Mouse (Mus musculus) kidney, embryonic 15.5 days (tissue): ENCODE data around the gene Col6a6. TPM values are rescaled to one million over a fixed set of nuclear protein-coding genes. Genes with fewer than 3 reads are reported as not detected.
A peak's percentile ranks its signal among the peaks of the same experiment; 100 is the strongest.

ENCODE experiments used
- ATAC-seq: fragments of 200-750 bp; cut with Nextera tagmentation; replicated peaks from 2 replicates; pipeline ENCODE4 v1.8.0; 2017; ENCODE audit warnings: moderate TSS enrichment; ENCODE audit not compliant: low FRiP score
- H3K27ac ChIP-seq: fragments of 300-500 bp; sonication (generic); 2 replicates; pipeline ENCODE4 v1.5.1; 2015; ENCODE audit warnings: mild to moderate bottlenecking, inconsistent platforms
- H3K27me3 ChIP-seq: fragments of 300-500 bp; sonication (generic); 2 replicates; pipeline ENCODE4 v1.6.1; 2015; ENCODE audit warnings: inconsistent platforms
- H3K36me3 ChIP-seq: fragments of 300-500 bp; sonication (generic); 2 replicates; pipeline ENCODE4 v1.6.1; 2015; ENCODE audit warnings: inconsistent platforms
- H3K4me1 ChIP-seq: fragments of 300-500 bp; sonication (generic); 2 replicates; pipeline ENCODE4 v1.6.1; 2015; ENCODE audit warnings: inconsistent platforms
- H3K4me2 ChIP-seq: fragments of 300-500 bp; sonication (generic); 2 replicates; pipeline ENCODE4 v1.6.1; 2015; ENCODE audit warnings: moderate library complexity, mild to moderate bottlenecking, inconsistent platforms
- H3K4me3 ChIP-seq: fragments of 300-500 bp; sonication (generic); replicated peaks from 2 replicates; pipeline ENCODE4 v1.5.1; 2015; ENCODE audit warnings: mild to moderate bottlenecking, inconsistent platforms
- H3K9ac ChIP-seq: fragments of 300-500 bp; sonication (generic); 2 replicates; pipeline ENCODE4 v1.6.1; 2015; ENCODE audit warnings: mild to moderate bottlenecking, inconsistent platforms
- H3K9me3 ChIP-seq: fragments of 300-500 bp; sonication (generic); replicated peaks from 2 replicates; pipeline ENCODE4 v1.6.1; 2016; ENCODE audit warnings: inconsistent platforms
- WGBS: fragments of 180-500 bp; shearing (Covaris S2); methylation state at CpG from one replicate; pipeline ENCODE4 v1.1.7; 2015; ENCODE audit warnings: mixed read lengths; 5-methylcytosine and 5-hydroxymethylcytosine counted together
- polyA plus RNA-seq: library from polyadenylated mRNA; unstranded; fragments of >200 nt; fragmentation: Nextera tagmentation; extraction: Ambion mirVana; gene quantifications from 2 replicates; pipeline ENCODE4 v1.2.1, GENCODE M21; 2015

The Col6a6 gene
- polyA plus RNA-seq, 1 experiment from 2014 or later, result 2.0 TPM

GRCm38 (mm10) chr9:105835587-105835986, 7.6 kb upstream of the Col6a6 start:
- H3K36me3 ChIP-seq, result no peaks in the 10 kb centered on the region
- H3K4me1 ChIP-seq, result peaks cover 11% of the 10 kb centered on the region
- ATAC-seq, result no peak
- no peak overlapping the region for H3K9ac ChIP-seq
- H3K4me3 ChIP-seq, result no peak overlapping the region
- WGBS, result 40% methylated on average over 7 of the region's 7 CpGs
- H3K27me3 ChIP-seq, result no peaks in the 10 kb centered on the region
- peak overlapping the region; percentile 41 for H3K4me2 ChIP-seq
- no peaks in the 10 kb centered on the region for H3K9me3 ChIP-seq
- H3K27ac ChIP-seq, result peak overlapping the region; percentile 64

- Histone ChIP-seq H3K4me3 (no peak overlapping the region), H3K36me3 (no peaks in the 10 kb centered on the region), H3K9me3 (no peaks in the 10 kb centered on the region), H3K4me1 (peaks cover 11% of the 10 kb centered on the region), H3K9ac (no peak overlapping the region), H3K4me2 (peak overlapping the region; percentile 41; the same call in 1 of the 2 replicates), H3K27ac (peak overlapping the region; percentile 64; the same call in 1 of the 2 replicates), H3K27me3 (no peaks in the 10 kb centered on the region)
- 8% methylated on average over 4 of the region's 4 CpGs for WGBS
- ATAC-seq, result peak; percentile 72
These were observed 6.8 kb upstream of the Col6a6 start for GRCm38 (mm10) chr9:105834799-105835198.

GRCm38 (mm10) chr9:105831291-105831690, 3.3 kb upstream of the Col6a6 start:
- peaks cover 17% of the 10 kb centered on the region for H3K4me1 ChIP-seq
- no peaks in the 10 kb centered on the region for H3K9me3 ChIP-seq
- no peak for ATAC-seq
- no peak overlapping the region for H3K27ac ChIP-seq
- H3K9ac ChIP-seq, result no peak overlapping the region
- H3K27me3 ChIP-seq, result peaks cover 11% of the 10 kb centered on the region; the same call in 1 of the 2 replicates
- H3K36me3 ChIP-seq, result no peaks in the 10 kb centered on the region
- no peak overlapping the region for H3K4me3 ChIP-seq
- WGBS, result 85% methylated on average over 9 of the region's 9 CpGs
- no peak overlapping the region for H3K4me2 ChIP-seq

- H3K27ac ChIP-seq, result no peak overlapping the region
- peaks cover 6% of the 10 kb centered on the region for H3K4me1 ChIP-seq
- H3K36me3 ChIP-seq, result no peaks in the 10 kb centered on the region
- H3K9ac ChIP-seq, result no peak overlapping the region
- H3K9me3 ChIP-seq, result no peaks in the 10 kb centered on the region
- 60% methylated on average over 8 of the region's 8 CpGs for WGBS
- peaks cover 14% of the 10 kb centered on the region; the same call in 1 of the 2 replicates for H3K27me3 ChIP-seq
- ATAC-seq, result no peak
- H3K4me3 ChIP-seq, result no peak overlapping the region
- H3K4me2 ChIP-seq, result 0 out of 2 replicates have a peak overlapping the region, but pooled peaks have one; percentile 10
These were observed 798 bp downstream of the Col6a6 start for GRCm38 (mm10) chr9:105827076-105827647.

GRCm38 (mm10) chr9:105820711-105821110, 7.2 kb downstream of the Col6a6 start:
- H3K4me3 ChIP-seq, result no peak overlapping the region
- no peak overlapping the region for H3K4me2 ChIP-seq
- H3K4me1 ChIP-seq, result no peaks in the 10 kb centered on the region
- H3K36me3 ChIP-seq, result no peaks in the 10 kb centered on the region
- H3K27me3 ChIP-seq, result no peaks in the 10 kb centered on the region
- H3K9ac ChIP-seq, result no peak overlapping the region
- H3K27ac ChIP-seq, result no peak overlapping the region
- WGBS, result 85% methylated on average over 6 of the region's 6 CpGs
- no peak for ATAC-seq
- H3K9me3 ChIP-seq, result no peaks in the 10 kb centered on the region

GRCm38 (mm10) chr9:105819155-105819709, 8.7 kb downstream of the Col6a6 start:
- WGBS, result 73% methylated on average over 29 of the region's 29 CpGs
- no peak; the same call in 1 of the 2 replicates for ATAC-seq
- Histone ChIP-seq H3K4me2 (no peak overlapping the region), H3K9ac (no peak overlapping the region), H3K36me3 (no peaks in the 10 kb centered on the region), H3K27me3 (no peaks in the 10 kb centered on the region), H3K9me3 (no peaks in the 10 kb centered on the region), H3K4me1 (no peaks in the 10 kb centered on the region), H3K4me3 (no peak overlapping the region), H3K27ac (no peak overlapping the region)

GRCm38 (mm10) chr9:105814436-105814835, 13.5 kb downstream of the Col6a6 start:
- Histone ChIP-seq H3K4me2 (no peak overlapping the region), H3K27me3 (no peaks in the 10 kb centered on the region), H3K27ac (no peak overlapping the region), H3K9me3 (no peaks in the 10 kb centered on the region), H3K4me1 (peaks cover 8% of the 10 kb centered on the region; the same call in 1 of the 2 replicates), H3K36me3 (no peaks in the 10 kb centered on the region), H3K4me3 (no peak overlapping the region), H3K9ac (no peak overlapping the region)
- WGBS, result 82% methylated on average over 5 of the region's 5 CpGs
- ATAC-seq, result no peak

GRCm38 (mm10) chr9:105811458-105811857, 16.5 kb downstream of the Col6a6 start:
- H3K4me3 ChIP-seq, result no peak overlapping the region
- no peak overlapping the region for H3K4me2 ChIP-seq
- no peaks in the 10 kb centered on the region for H3K9me3 ChIP-seq
- no peaks in the 10 kb centered on the region for H3K27me3 ChIP-seq
- no peak overlapping the region for H3K27ac ChIP-seq
- H3K4me1 ChIP-seq, result peaks cover 10% of the 10 kb centered on the region; the same call in 1 of the 2 replicates
- H3K36me3 ChIP-seq, result no peaks in the 10 kb centered on the region
- no peak overlapping the region for H3K9ac ChIP-seq
- peak; percentile 43; the same call in 1 of the 2 replicates for ATAC-seq
- 40% methylated on average over 7 of the region's 7 CpGs for WGBS

- Histone ChIP-seq H3K4me2 (no peak overlapping the region), H3K27ac (no peak overlapping the region), H3K36me3 (no peaks in the 10 kb centered on the region), H3K9ac (no peak overlapping the region), H3K4me1 (peaks cover 10% of the 10 kb centered on the region; the same call in 1 of the 2 replicates), H3K4me3 (no peak overlapping the region), H3K27me3 (no peaks in the 10 kb centered on the region), H3K9me3 (no peaks in the 10 kb centered on the region)
- no peak for ATAC-seq
- 83% methylated on average over 17 of the region's 17 CpGs for WGBS
These were observed 18.9 kb downstream of the Col6a6 start for GRCm38 (mm10) chr9:105808920-105809505.

GRCm38 (mm10) chr9:105803416-105803815, 24.5 kb downstream of the Col6a6 start:
- no peaks in the 10 kb centered on the region for H3K4me1 ChIP-seq
- no peaks in the 10 kb centered on the region for H3K27me3 ChIP-seq
- no peak overlapping the region for H3K27ac ChIP-seq
- 57% methylated on average over 8 of the region's 8 CpGs for WGBS
- H3K36me3 ChIP-seq, result no peaks in the 10 kb centered on the region
- H3K4me2 ChIP-seq, result no peak overlapping the region
- H3K4me3 ChIP-seq, result no peak overlapping the region
- no peaks in the 10 kb centered on the region for H3K9me3 ChIP-seq
- no peak overlapping the region for H3K9ac ChIP-seq
- ATAC-seq, result no peak

- no peak overlapping the region for H3K4me2 ChIP-seq
- no peaks in the 10 kb centered on the region for H3K9me3 ChIP-seq
- no peaks in the 10 kb centered on the region for H3K36me3 ChIP-seq
- 88% methylated on average over 5 of the region's 5 CpGs for WGBS
- ATAC-seq, result no peak
- no peak overlapping the region for H3K9ac ChIP-seq
- no peaks in the 10 kb centered on the region for H3K27me3 ChIP-seq
- no peak overlapping the region for H3K27ac ChIP-seq
- H3K4me1 ChIP-seq, result 0 out of 2 replicates have a peak, but pooled peaks cover 3% of the 10 kb centered on the region
- H3K4me3 ChIP-seq, result no peak overlapping the region
These were observed 26.5 kb downstream of the Col6a6 start for GRCm38 (mm10) chr9:105801463-105801862.

- Histone ChIP-seq H3K4me3 (no peak overlapping the region), H3K4me1 (peaks cover 11% of the 10 kb centered on the region; the same call in 1 of the 2 replicates), H3K27me3 (no peaks in the 10 kb centered on the region), H3K36me3 (no peaks in the 10 kb centered on the region), H3K27ac (no peak overlapping the region), H3K9ac (no peak overlapping the region), H3K9me3 (no peaks in the 10 kb centered on the region), H3K4me2 (no peak overlapping the region)
- 87% methylated on average over 5 of the region's 5 CpGs for WGBS
- no peak for ATAC-seq
These were observed 27.7 kb downstream of the Col6a6 start for GRCm38 (mm10) chr9:105800286-105800685.
